Mouse (Mus musculus) stomach, embryonic 14.5 days (tissue): ENCODE results near the gene Reps2. TPM values are rescaled to one million over a fixed set of nuclear protein-coding genes. Genes with fewer than 3 reads are reported as not detected.

Experiments used
- ATAC-seq: fragments of 200-750 bp; cut with Nextera tagmentation; 2 replicates; pipeline ENCODE4 v1.8.0; 2017; ENCODE audit warnings: low read depth, moderate TSS enrichment; ENCODE audit not compliant: insufficient number of reproducible peaks, insufficient read depth, low FRiP score
- H3K27ac ChIP-seq: fragments of 300-500 bp; sonication (generic); 2 replicates; pipeline ENCODE4 v1.5.1; 2014; ENCODE audit warnings: mild to moderate bottlenecking, low read length, moderate library complexity, mixed read lengths
- H3K27me3 ChIP-seq: fragments of 300-500 bp; sonication (generic); 2 replicates; pipeline ENCODE4 v1.6.1; 2014; ENCODE audit warnings: low read length, control low read depth, mixed read lengths; ENCODE audit not compliant: control insufficient read depth, insufficient read depth
- H3K36me3 ChIP-seq: fragments of 300-500 bp; sonication (generic); 2 replicates; pipeline ENCODE4 v1.6.1; 2014; ENCODE audit warnings: mild to moderate bottlenecking, control low read depth, low read length, moderate library complexity, mixed read lengths; ENCODE audit not compliant: control insufficient read depth, insufficient read depth
- H3K4me1 ChIP-seq: fragments of 300-500 bp; sonication (generic); 2 replicates; pipeline ENCODE4 v1.6.1; 2014; ENCODE audit warnings: low read length, control low read depth, mixed read lengths; ENCODE audit not compliant: control insufficient read depth, insufficient read depth
- H3K4me2 ChIP-seq: fragments of 300-500 bp; sonication (generic); replicated peaks from 2 replicates; pipeline ENCODE4 v1.6.1; 2014; ENCODE audit warnings: low read depth, low read length, control low read depth
- H3K4me3 ChIP-seq: fragments of 300-500 bp; sonication (generic); 2 replicates; pipeline ENCODE4 v1.5.1; 2014; ENCODE audit warnings: low read depth, low read length, control low read depth
- H3K9ac ChIP-seq: fragments of 300-500 bp; sonication (generic); replicated peaks from 2 replicates; pipeline ENCODE4 v1.6.1; 2014; ENCODE audit warnings: low read depth, mild to moderate bottlenecking, control low read depth, low read length, moderate library complexity, mixed read lengths
- H3K9me3 ChIP-seq: fragments of 300-500 bp; sonication (generic); 2 replicates; pipeline ENCODE4 v1.6.1; 2016; ENCODE audit warnings: low read depth, low read length, control low read depth; ENCODE audit not compliant: control insufficient read depth
- WGBS: fragments of 180-500 bp; shearing (Covaris S2); extraction: QIAGEN DNeasy Blood & Tissue Kit; methylation state at CpG from one replicate; pipeline ENCODE4 v1.1.7; 2014; 5-methylcytosine and 5-hydroxymethylcytosine counted together
- polyA plus RNA-seq: library from polyadenylated mRNA; unstranded; fragments of >200 nt; fragmentation: Nextera tagmentation; extraction: Ambion mirVana; gene quantifications from 2 replicates; pipeline ENCODE4 v1.2.1, GENCODE M21; 2014

The Reps2 gene
- polyA plus RNA-seq, 1 experiment from 2014 or later = 3.2 TPM

DNA sequence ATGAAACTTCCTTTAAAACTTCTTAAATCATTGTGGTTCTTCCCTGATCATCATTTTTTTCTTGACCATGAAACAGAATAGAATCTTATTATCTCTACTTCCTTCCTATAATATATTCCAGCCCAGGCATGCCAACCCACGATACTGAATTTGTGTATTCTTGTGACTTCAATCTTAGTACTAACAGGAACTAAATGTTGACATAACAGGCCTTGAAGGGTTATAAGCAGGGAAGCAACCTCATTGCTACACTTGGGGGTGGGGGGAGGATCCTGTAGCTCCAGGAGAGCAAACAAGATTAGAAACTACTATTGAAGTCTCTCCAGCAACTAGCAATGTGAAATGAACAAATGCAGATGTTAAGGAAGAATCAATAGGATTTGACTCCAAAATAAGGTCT, 154.8 kb downstream of the Reps2 start:
- Histone ChIP-seq H3K36me3 (no peaks in the 10 kb centered on the region), H3K9ac (no peak overlapping the region), H3K4me3 (no peak overlapping the region), H3K4me2 (no peak overlapping the region), H3K27ac (no peak overlapping the region), H3K27me3 (no peaks in the 10 kb centered on the region), H3K4me1 (no peaks in the 10 kb centered on the region), H3K9me3 (no peaks in the 10 kb centered on the region)
- ATAC-seq = no peak
- 34% methylated on average over 1 of the region's 1 CpGs for WGBS

- Histone ChIP-seq H3K9ac (no peak overlapping the region), H3K36me3 (no peaks in the 10 kb centered on the region), H3K9me3 (no peaks in the 10 kb centered on the region), H3K4me3 (no peak overlapping the region), H3K27ac (no peak overlapping the region), H3K4me1 (no peaks in the 10 kb centered on the region), H3K27me3 (no peaks in the 10 kb centered on the region), H3K4me2 (no peak overlapping the region)
- ATAC-seq = no peak
These were observed 155.7 kb downstream of the Reps2 start for GRCm38 (mm10) chrX:162487734-162488133.

GRCm38 (mm10) chrX:162470213-162470612, 173.2 kb downstream of the Reps2 start:
- H3K9ac ChIP-seq = no peak overlapping the region
- 69% methylated on average over 3 of the region's 3 CpGs for WGBS
- ATAC-seq = no peak
- H3K27me3 ChIP-seq = no peaks in the 10 kb centered on the region
- no peak overlapping the region for H3K4me2 ChIP-seq
- H3K27ac ChIP-seq = no peak overlapping the region
- no peaks in the 10 kb centered on the region for H3K9me3 ChIP-seq
- H3K4me1 ChIP-seq = no peaks in the 10 kb centered on the region
- H3K36me3 ChIP-seq = no peaks in the 10 kb centered on the region
- H3K4me3 ChIP-seq = no peak overlapping the region

DNA sequence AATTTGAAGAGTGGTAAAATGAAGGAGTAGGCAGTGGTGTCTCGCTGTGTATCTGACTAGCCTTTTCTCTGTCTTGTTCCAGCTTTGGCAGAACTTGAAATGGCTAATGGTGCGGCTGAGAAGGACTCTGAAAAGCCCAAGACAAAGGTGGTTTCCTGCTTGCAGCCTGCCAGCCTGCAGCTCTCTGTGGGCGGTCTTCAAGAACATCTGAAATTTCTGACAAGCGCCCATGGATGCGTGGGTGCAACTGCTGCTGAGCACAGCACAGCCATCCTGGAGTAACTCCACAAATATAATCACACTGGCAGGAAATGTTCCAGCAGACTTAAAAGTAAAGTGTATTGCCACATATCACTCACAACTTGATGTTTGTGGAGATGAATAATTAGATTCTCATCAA, 181.3 kb downstream of the Reps2 start:
- Histone ChIP-seq H3K9ac (no peak overlapping the region), H3K4me3 (no peak overlapping the region), H3K27ac (no peak overlapping the region), H3K36me3 (no peaks in the 10 kb centered on the region), H3K4me2 (no peak overlapping the region), H3K27me3 (no peaks in the 10 kb centered on the region), H3K9me3 (no peaks in the 10 kb centered on the region), H3K4me1 (no peaks in the 10 kb centered on the region)
- 71% methylated on average over 5 of the region's 5 CpGs for WGBS
- no peak for ATAC-seq

- Histone ChIP-seq H3K9ac (no peak overlapping the region), H3K9me3 (no peaks in the 10 kb centered on the region), H3K4me1 (no peaks in the 10 kb centered on the region), H3K27ac (no peak overlapping the region), H3K36me3 (no peaks in the 10 kb centered on the region), H3K4me2 (no peak overlapping the region), H3K27me3 (no peaks in the 10 kb centered on the region), H3K4me3 (no peak overlapping the region)
- WGBS = 80% methylated on average over 1 of the region's 1 CpGs
- no peak for ATAC-seq
These were observed 187.0 kb downstream of the Reps2 start for GRCm38 (mm10) chrX:162456445-162456844.

DNA sequence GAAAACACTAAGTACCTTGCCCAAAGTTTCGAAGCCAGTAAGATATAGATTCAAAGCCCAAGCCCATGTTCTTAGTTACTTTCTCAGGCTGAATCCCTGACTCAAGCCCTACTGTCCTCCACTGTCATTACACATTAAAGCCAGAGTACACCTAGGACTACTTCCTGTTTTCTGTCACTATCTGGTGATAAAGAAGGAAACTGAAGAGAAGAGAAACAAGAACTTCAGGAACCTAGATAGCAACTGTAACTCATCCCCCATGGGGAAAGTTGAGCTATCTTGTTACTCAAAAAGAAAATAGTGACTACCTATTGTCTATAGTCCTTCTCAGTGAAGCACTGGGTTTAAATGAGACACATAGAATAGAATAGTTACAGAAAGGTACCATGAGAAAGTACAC, 188.1 kb downstream of the Reps2 start:
- Histone ChIP-seq H3K9ac (no peak overlapping the region), H3K27me3 (no peaks in the 10 kb centered on the region)
- WGBS = 80% methylated on average over 1 of the region's 1 CpGs

DNA sequence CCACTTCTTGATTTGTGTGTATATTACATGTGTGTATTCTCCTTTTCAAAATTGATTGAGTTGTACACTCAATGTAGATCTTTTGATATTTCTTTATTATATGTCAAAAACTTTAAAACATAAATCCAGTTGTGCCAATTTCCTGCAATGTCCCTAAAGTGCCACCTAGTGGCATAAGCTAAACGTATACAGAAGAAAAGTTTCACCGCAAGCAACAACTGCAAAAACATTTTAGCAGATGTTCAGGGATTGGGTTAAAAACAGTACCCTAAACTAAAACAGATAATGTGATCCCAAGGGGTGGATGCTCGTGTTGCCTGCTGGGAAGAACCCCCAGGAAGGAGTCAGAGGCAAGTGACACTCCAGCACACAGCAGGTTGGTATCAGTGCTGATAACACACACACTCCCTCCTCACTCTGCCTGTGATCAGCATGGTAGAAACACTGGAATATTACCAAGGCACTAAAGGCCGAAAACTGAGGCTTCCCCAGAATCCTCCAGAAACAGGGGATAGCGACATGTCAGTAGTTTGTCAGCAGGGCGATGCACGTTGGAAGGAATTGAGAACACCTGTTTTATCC, 189.5 kb downstream of the Reps2 start:
- H3K9ac ChIP-seq = no peak overlapping the region
- H3K27me3 ChIP-seq = no peaks in the 10 kb centered on the region
- H3K36me3 ChIP-seq = no peaks in the 10 kb centered on the region
- H3K27ac ChIP-seq = no peak overlapping the region
- no peak for ATAC-seq
- 68% methylated on average over 7 of the region's 7 CpGs for WGBS
- no peaks in the 10 kb centered on the region for H3K4me1 ChIP-seq
- H3K9me3 ChIP-seq = no peaks in the 10 kb centered on the region
- H3K4me3 ChIP-seq = no peak overlapping the region
- H3K4me2 ChIP-seq = no peak overlapping the region

More for the DNA sequence above, 188.1 kb downstream of the Reps2 start:
- Histone ChIP-seq H3K9me3 (no peaks in the 10 kb centered on the region), H3K36me3 (no peaks in the 10 kb centered on the region), H3K4me1 (no peaks in the 10 kb centered on the region), H3K4me2 (no peak overlapping the region), H3K4me3 (no peak overlapping the region), H3K27ac (no peak overlapping the region)
- ATAC-seq = no peak

GRCm38 (mm10) chrX:162452642-162453041, 190.8 kb downstream of the Reps2 start:
- H3K9ac ChIP-seq = no peak overlapping the region
- ATAC-seq = no peak
- no peaks in the 10 kb centered on the region for H3K9me3 ChIP-seq
- no peaks in the 10 kb centered on the region for H3K4me1 ChIP-seq
- H3K27ac ChIP-seq = no peak overlapping the region
- H3K27me3 ChIP-seq = no peaks in the 10 kb centered on the region
- H3K4me3 ChIP-seq = no peak overlapping the region
- H3K36me3 ChIP-seq = no peaks in the 10 kb centered on the region
- H3K4me2 ChIP-seq = no peak overlapping the region

DNA sequence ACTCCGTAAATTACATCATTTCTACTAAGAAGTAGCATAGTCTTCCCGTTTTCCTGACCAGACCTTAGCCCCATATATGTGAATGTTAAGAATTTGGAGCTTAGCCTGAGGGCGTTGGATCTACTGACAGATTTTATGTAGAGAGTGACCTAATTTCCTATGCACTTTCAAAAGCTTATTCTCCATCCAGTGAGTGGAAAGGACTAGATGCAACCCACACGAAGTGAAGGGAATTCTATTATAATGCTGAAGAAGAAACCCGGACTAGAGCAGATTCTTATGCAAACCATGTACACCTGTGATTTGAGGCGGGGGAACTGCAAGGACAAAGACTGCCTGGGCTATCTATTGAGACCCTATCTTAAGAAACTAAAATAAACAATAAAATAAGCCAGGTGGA, 195.5 kb downstream of the Reps2 start:
- WGBS = 62% methylated on average over 6 of the region's 6 CpGs
- Histone ChIP-seq H3K27me3 (no peaks in the 10 kb centered on the region), H3K9ac (no peak overlapping the region), H3K4me3 (no peak overlapping the region), H3K36me3 (no peaks in the 10 kb centered on the region), H3K4me2 (no peak overlapping the region), H3K4me1 (no peaks in the 10 kb centered on the region), H3K27ac (no peak overlapping the region), H3K9me3 (no peaks in the 10 kb centered on the region)
- ATAC-seq = no peak
